Mouse (Mus musculus) brown adipose tissue, adult 24 weeks (tissue): ENCODE data around the gene Smco3. TPM values are rescaled to one million over a fixed set of nuclear protein-coding genes. Genes with fewer than 3 reads are reported as not detected.
A peak's percentile ranks its signal among the peaks of the same experiment; 100 is the strongest.

Experiments used
- H3K27ac ChIP-seq: fragments of 200-500 bp; replicated peaks from 2 replicates; pipeline ENCODE4 v1.5.1; 2012; ENCODE audit warnings: low read depth, mild to moderate bottlenecking, low read length
- H3K4me1 ChIP-seq: fragments of 200-500 bp; 2 replicates; pipeline ENCODE4 v1.6.1; 2012; ENCODE audit warnings: low read length, mixed read lengths; ENCODE audit not compliant: control insufficient read depth, insufficient read depth, insufficient read length
- H3K4me3 ChIP-seq: fragments of 200-500 bp; 2 replicates; pipeline ENCODE4 v1.5.1; 2012; ENCODE audit warnings: low read depth, mild to moderate bottlenecking, low read length, moderate library complexity; ENCODE audit not compliant: insufficient read depth
- polyA plus RNA-seq: library from polyadenylated mRNA; stranded (reverse); fragments of >200 nt; gene quantifications from 2 replicates; pipeline ENCODE4 v1.2.4, GENCODE M21; 2012; ENCODE audit not compliant: missing spikeins, insufficient read depth, insufficient read length

Gene Smco3
- polyA plus RNA-seq, 1 experiment: not detected

GRCm38 (mm10) chr6:136827116-136827515, 8.1 kb downstream of the Smco3 start:
- Histone ChIP-seq H3K4me3 (peak overlapping the region; percentile 95), H3K27ac (peak overlapping the region; percentile 89), H3K4me1 (no peaks in the 10 kb centered on the region; the same call in 1 of the 2 replicates)

GRCm38 (mm10) chr6:136824987-136825386, 10.3 kb downstream of the Smco3 start:
- Histone ChIP-seq H3K4me1 (no peaks in the 10 kb centered on the region; the same call in 1 of the 2 replicates), H3K4me3 (no peak overlapping the region)

GRCm38 (mm10) chr6:136821086-136821485, 14.2 kb downstream of the Smco3 start:
- H3K4me3 ChIP-seq: no peak overlapping the region
- no peak overlapping the region for H3K27ac ChIP-seq
- no peaks in the 10 kb centered on the region for H3K4me1 ChIP-seq

More at GRCm38 (mm10) chr6:136824987-136825386, 10.3 kb downstream of the Smco3 start:
- H3K27ac ChIP-seq: no peak overlapping the region

GRCm38 (mm10) chr6:136820381-136820780, 14.9 kb downstream of the Smco3 start:
- Histone ChIP-seq H3K4me3 (no peak overlapping the region), H3K4me1 (no peaks in the 10 kb centered on the region), H3K27ac (no peak overlapping the region)

GRCm38 (mm10) chr6:136817549-136817948, 17.7 kb downstream of the Smco3 start:
- no peak overlapping the region for H3K27ac ChIP-seq
- H3K4me3 ChIP-seq: no peak overlapping the region
- H3K4me1 ChIP-seq: no peaks in the 10 kb centered on the region

GRCm38 (mm10) chr6:136816826-136817225, 18.4 kb downstream of the Smco3 start:
- no peak overlapping the region for H3K4me3 ChIP-seq
- H3K27ac ChIP-seq: no peak overlapping the region

GRCm38 (mm10) chr6:136815381-136815780, 19.9 kb downstream of the Smco3 start:
- H3K4me1 ChIP-seq: no peaks in the 10 kb centered on the region
- no peak overlapping the region for H3K27ac ChIP-seq
- no peak overlapping the region for H3K4me3 ChIP-seq

More at GRCm38 (mm10) chr6:136816826-136817225, 18.4 kb downstream of the Smco3 start:
- H3K4me1 ChIP-seq: no peaks in the 10 kb centered on the region

GRCm38 (mm10) chr6:136813117-136813516, 22.1 kb downstream of the Smco3 start:
- no peak overlapping the region for H3K4me3 ChIP-seq
- H3K4me1 ChIP-seq: peaks cover 12% of the 10 kb centered on the region; the same call in 1 of the 2 replicates
- H3K27ac ChIP-seq: no peak overlapping the region

- Histone ChIP-seq H3K4me1 (peaks cover 12% of the 10 kb centered on the region; the same call in 1 of the 2 replicates), H3K4me3 (no peak overlapping the region), H3K27ac (no peak overlapping the region)
These were observed 24.1 kb downstream of the Smco3 start for GRCm38 (mm10) chr6:136811196-136811595.

GRCm38 (mm10) chr6:136809673-136810072, 25.6 kb downstream of the Smco3 start:
- Histone ChIP-seq H3K4me1 (peaks cover 12% of the 10 kb centered on the region; the same call in 1 of the 2 replicates), H3K4me3 (peak overlapping the region; percentile 88), H3K27ac (0 out of 2 replicates have a peak overlapping the region, but pooled peaks have one; percentile 15)

- peaks cover 12% of the 10 kb centered on the region; the same call in 1 of the 2 replicates for H3K4me1 ChIP-seq
These were observed 26.2 kb downstream of the Smco3 start for GRCm38 (mm10) chr6:136809077-136809476.

GRCm38 (mm10) chr6:136808631-136809046, 26.6 kb downstream of the Smco3 start:
- peak overlapping the region; percentile 88 for H3K4me3 ChIP-seq
- peaks cover 12% of the 10 kb centered on the region; the same call in 1 of the 2 replicates for H3K4me1 ChIP-seq
- H3K27ac ChIP-seq: peak overlapping the region; percentile 53; the same call in 1 of the 2 replicates

More at GRCm38 (mm10) chr6:136809077-136809476, 26.2 kb downstream of the Smco3 start:
- peak overlapping the region; percentile 88 for H3K4me3 ChIP-seq
- H3K27ac ChIP-seq: peak overlapping the region; percentile 53; the same call in 1 of the 2 replicates

GRCm38 (mm10) chr6:136808014-136808417, 27.2 kb downstream of the Smco3 start, which contains the start of gene H2afj:
TSS of gene H2afj (plus strand) at chr6:136808244.
- H3K4me1 ChIP-seq: peaks cover 15% of the 10 kb centered on the region; the same call in 1 of the 2 replicates
- peak within 1 kb of the TSS; percentile 88 for H3K4me3 ChIP-seq
- peak within 1 kb of the TSS; percentile 71 for H3K27ac ChIP-seq

GRCm38 (mm10) chr6:136807395-136808013, 27.7 kb downstream of the Smco3 start:
- peaks cover 15% of the 10 kb centered on the region; the same call in 1 of the 2 replicates for H3K4me1 ChIP-seq

GRCm38 (mm10) chr6:136806819-136807218, 28.4 kb downstream of the Smco3 start:
- H3K27ac ChIP-seq: no peak overlapping the region
- peaks cover 15% of the 10 kb centered on the region; the same call in 1 of the 2 replicates for H3K4me1 ChIP-seq
- H3K4me3 ChIP-seq: no peak overlapping the region

More at GRCm38 (mm10) chr6:136807395-136808013, 27.7 kb downstream of the Smco3 start:
- Histone ChIP-seq H3K27ac (peak overlapping the region; percentile 71; the same call in 1 of the 2 replicates), H3K4me3 (peak overlapping the region; percentile 59)
